Mouse (Mus musculus): ENCODE data around the gene Gramd1a. TPM values are rescaled to one million over a fixed set of nuclear protein-coding genes. Genes with fewer than 3 reads are reported as not detected.
A peak's percentile ranks its signal among the peaks of the same experiment; 100 is the strongest.

Gene Gramd1a
- total RNA-seq, 1 experiment from 2014 or later, result 90.0 TPM

DNA sequence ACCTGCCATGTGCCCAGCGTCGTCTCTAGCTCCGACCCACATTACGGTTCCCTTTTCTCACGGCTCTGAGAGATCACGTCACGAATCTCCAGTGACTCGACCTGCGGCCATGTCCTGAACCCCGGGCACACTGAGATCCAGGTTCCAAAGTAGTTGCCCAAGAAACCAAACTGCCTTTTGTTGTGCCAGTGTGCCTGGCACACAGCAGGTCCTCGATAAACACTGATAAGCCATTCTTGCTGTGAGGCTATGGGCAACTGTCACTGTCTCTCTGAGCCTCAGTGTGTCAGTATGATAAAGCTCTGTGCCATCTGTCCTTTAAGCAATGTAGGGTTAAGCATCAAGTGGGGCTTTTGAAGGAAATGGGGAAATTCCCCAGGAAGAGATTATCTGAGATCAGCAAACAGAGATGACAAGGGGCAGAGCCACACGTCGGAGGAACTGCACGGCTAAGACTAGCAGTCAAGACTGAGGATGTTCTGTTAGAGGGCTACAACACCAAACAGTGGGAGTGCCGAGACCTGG lies 44.8 kb downstream of the Gramd1a start:
- peak; percentile 33 to 40; a peak in 2 of 4 replicates for ATAC-seq (replicated peaks in 1 of 2; ENCODE audit: insufficient read depth in 1 of 2, low FRiP score in 2 of 2, low TSS enrichment in 1 of 2, low read depth in 1 of 2, poor library complexity in 2 of 2, severe bottlenecking in 2 of 2)

DNA sequence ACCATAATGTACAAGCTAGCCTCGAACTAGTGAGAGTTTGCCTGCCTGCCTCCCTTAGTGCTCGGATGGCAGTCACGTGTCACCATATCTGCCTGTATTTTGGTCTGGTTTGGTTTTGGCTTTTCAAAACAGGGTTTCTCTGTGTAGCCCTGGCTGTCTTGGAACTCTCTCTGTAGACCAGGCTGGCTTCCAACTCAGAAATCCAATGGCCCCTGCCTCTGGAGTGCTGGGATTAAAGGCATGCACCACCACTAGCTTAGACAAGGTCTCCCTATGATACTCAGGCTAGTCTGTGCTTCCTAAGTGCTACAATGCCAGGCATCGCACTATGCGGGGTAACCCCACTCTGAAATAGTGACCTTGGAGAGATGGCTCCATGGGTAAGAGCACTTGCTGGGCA lies 45.9 kb downstream of the Gramd1a start:
- ATAC-seq (replicated peaks in 1 of 2; ENCODE audit: insufficient read depth in 1 of 2, low FRiP score in 2 of 2, low TSS enrichment in 1 of 2, low read depth in 1 of 2, poor library complexity in 2 of 2, severe bottlenecking in 2 of 2), result no peak

DNA sequence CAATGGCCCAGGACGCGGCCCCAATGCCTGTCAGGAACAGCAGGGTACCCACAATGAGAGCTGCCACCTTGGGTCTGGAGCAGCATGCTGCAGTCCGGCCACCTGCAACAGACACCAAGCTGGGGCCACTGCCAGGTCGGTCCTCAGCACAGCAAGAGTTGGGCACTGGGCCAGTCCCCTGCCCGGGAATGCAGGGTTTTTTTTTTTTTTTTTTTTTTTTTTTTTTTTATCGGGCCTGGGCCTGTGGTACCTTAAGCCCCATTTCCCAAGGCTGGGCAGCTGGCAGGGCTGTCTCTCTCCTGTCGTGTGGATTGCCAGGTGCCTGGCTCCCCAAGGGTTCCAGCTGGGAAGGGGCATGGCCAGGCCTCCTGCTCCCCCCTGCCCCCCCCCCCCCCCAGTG lies 46.6 kb downstream of the Gramd1a start:
- ATAC-seq (replicated peaks in 1 of 2; ENCODE audit: insufficient read depth in 1 of 2, low FRiP score in 2 of 2, low TSS enrichment in 1 of 2, low read depth in 1 of 2, poor library complexity in 2 of 2, severe bottlenecking in 2 of 2), result no peak

DNA sequence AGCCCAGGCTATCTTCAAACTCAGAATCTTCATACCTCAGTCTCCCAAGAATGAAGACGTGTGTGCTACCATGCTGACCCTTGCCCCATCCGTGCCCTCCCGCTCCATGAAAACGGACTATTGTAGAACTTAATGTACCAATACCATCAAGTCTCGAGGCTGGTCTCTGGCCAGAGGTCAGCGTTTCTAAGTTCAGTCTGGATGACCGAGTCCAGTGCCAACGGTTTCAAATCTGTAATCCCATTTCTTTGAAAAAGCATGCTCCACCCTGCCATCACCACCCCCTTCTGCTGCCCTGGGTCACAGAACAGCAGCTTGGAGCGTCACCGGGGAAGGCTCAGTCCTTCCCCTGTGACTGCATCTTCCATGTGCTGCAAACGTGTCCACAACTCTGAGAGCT lies 47.9 kb downstream of the Gramd1a start:
- ATAC-seq (replicated peaks in 1 of 2; ENCODE audit: insufficient read depth in 1 of 2, low FRiP score in 2 of 2, low TSS enrichment in 1 of 2, low read depth in 1 of 2, poor library complexity in 2 of 2, severe bottlenecking in 2 of 2), result no peak

DNA sequence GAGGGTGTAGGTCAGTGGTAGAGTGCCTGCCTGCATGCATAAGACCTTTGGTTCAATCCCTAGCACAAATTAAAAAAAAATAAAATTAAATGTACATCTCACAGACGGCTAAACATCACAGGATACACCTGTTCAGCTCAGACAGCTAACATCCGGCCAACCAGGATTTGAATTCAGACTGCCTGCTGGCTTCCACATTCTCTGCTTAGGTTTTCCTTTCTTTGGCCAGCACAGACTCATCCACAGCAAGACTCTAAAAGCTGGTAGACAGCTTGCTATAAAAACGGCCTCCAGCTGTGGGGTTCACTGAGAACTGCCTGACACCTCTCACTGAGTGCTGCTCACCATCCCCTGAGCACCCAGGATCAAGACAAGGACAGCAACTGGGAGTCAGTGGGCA lies 49.5 kb downstream of the Gramd1a start:
- peak; percentile 54 to 70 for ATAC-seq (replicated peaks in 1 of 2; ENCODE audit: insufficient read depth in 1 of 2, low FRiP score in 2 of 2, low TSS enrichment in 1 of 2, low read depth in 1 of 2, poor library complexity in 2 of 2, severe bottlenecking in 2 of 2)

DNA sequence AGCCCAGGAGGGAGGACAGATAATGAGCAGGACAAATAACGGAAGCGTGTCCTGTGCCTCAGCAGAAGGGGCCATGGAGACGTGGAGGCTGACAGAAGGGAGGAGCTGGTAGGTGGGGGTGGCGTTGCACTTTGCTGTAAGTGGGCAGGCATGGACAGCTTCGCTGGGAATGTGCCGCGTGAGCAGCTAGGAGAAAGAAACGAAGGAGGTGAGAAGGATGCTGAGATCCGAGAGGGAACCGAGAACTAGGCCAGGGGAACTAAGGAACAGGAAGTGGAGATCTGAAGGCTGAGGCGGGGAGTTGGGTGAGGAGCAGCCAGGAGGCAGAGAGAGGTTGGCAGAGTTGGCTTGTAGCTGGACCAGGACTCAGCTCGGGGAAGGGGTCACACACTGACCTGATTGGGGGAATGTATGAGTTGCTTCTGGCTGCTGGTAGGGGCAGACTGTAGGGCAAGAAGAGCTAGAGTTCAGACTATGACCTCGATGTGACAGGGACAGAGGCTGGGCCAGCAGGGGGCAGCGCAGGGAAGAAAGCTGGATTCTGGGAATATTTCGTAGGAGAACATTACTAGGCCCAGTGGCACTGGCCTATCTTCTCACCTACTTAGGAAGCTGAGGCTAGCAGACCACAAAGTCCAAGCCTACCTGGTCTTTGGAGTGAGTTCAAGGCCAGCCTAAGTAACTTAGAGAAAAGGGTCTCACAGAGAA lies 50.5 kb downstream of the Gramd1a start:
- ATAC-seq (replicated peaks in 1 of 2; ENCODE audit: insufficient read depth in 1 of 2, low FRiP score in 2 of 2, low TSS enrichment in 1 of 2, low read depth in 1 of 2, poor library complexity in 2 of 2, severe bottlenecking in 2 of 2), result peak in 1 of 2 experiments; percentile 18; a peak in 1 of 4 replicates

DNA sequence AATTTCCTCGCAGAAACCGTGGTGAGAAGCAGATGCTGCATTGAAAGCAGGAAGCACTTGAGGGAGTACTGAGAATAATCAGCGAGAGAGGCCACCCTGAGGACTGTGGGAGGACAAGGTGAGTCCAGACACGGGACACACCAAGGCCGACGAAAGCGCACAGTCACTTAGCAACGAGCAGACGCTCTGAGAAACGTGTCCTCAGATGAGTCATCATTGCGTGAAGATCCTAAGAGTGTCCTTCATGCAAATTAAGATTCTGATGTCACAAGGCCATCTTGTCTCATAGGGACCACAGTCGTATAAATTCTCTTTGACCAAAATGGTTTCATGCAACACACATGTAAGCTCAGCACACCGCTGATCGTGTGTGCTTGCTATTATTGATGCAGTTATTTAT lies 54.9 kb downstream of the Gramd1a start:
- ATAC-seq (replicated peaks in 1 of 2; ENCODE audit: insufficient read depth in 1 of 2, low FRiP score in 2 of 2, low TSS enrichment in 1 of 2, low read depth in 1 of 2, poor library complexity in 2 of 2, severe bottlenecking in 2 of 2), result no peak

DNA sequence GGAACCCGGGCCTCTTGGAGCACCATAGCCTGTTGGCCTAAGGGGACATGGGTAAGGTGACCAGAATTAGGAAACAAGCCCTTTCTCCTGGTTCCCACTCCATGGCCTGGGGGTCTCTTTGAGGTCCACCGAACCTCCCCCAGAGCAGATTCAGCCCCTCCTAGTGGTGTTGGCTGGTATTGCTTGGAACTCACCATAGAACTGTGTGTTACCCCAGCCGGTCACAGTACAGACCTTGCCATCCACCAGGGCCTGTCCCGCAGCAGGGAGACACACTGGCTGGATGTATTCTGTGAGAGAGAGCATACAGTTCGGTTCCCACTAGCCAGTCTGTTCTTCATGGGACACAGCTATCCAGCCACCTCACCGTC lies 56.1 kb downstream of the Gramd1a start:
- no peak for ATAC-seq (replicated peaks in 1 of 2; ENCODE audit: insufficient read depth in 1 of 2, low FRiP score in 2 of 2, low TSS enrichment in 1 of 2, low read depth in 1 of 2, poor library complexity in 2 of 2, severe bottlenecking in 2 of 2)

DNA sequence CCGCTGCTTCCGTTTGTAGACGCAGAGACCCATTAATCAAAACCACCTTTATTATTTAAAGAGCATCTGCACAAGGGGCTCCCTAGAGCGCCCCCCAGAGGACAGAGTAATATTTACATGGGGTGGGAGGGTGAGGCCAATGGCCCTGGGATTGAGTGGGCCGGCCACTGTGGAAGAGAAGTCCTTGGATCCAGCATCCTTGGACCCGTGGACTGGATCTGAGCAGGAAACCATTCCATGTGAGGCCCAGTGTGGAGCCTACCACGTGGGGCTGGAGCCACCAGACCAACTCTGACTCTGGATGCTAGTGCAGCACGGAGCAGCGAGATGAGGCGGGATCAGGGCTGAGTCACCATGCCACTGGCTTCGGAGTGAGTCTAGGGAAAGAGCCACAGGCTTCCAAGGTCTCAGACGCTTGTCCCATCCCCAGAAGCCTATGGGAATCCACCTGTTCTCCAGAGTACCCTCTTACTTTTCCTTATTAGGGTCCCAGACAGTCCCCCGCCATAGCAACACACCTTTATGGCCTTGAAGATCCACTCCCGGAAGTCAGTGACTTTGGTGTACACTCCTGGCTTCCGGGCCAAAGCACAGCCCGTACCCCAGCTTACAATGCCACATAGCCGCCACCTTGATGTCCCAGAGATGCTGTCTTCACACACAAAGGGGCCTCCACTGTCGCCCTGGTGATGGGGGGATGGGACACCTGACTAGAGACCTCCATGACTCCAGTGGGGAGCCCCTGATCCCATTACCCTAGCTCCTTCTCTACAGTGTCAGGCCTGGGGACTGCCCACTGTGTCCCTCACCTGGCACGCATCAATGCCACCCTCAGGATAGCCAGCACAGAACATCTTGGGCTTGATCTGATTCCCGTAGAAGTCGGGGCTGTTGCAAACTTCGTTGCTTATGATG lies 56.7 kb downstream of the Gramd1a start:
- ATAC-seq (replicated peaks in 1 of 2; ENCODE audit: insufficient read depth in 1 of 2, low FRiP score in 2 of 2, low TSS enrichment in 1 of 2, low read depth in 1 of 2, poor library complexity in 2 of 2, severe bottlenecking in 2 of 2), result no peak

DNA sequence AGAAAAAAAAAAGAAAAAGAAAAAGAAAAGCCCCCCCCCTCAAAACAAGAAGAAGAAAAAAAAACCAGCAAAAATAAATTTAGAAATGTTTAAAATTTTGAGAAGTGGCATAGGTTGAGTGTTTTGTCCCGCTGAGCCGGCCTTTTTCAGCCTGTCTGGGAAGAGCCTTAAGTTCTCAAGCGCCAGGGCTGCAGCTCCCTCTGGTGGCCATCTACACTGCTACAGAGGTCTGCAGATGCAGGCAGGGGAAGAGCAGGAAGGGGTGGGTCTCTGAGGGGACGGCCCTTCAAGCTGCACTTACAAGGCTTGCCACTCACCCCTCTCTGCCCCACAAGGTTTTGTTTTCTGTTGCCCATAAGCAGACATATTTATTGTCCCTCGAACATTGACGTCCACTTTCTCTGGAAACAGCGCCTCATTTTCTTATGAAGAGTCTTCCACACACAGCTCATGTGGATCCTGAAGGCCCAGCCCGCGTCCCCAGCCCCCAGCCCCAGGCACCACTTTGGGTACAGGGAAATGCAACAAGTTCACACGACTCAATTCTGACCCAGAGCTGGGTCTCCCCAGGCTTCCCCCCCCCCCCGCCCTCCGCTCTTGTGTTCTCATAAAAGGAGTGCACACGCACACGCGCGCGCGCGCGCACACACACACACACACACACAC lies 58.0 kb downstream of the Gramd1a start:
- ATAC-seq (replicated peaks in 1 of 2; ENCODE audit: insufficient read depth in 1 of 2, low FRiP score in 2 of 2, low TSS enrichment in 1 of 2, low read depth in 1 of 2, poor library complexity in 2 of 2, severe bottlenecking in 2 of 2), result peak; percentile 91 to 96

DNA sequence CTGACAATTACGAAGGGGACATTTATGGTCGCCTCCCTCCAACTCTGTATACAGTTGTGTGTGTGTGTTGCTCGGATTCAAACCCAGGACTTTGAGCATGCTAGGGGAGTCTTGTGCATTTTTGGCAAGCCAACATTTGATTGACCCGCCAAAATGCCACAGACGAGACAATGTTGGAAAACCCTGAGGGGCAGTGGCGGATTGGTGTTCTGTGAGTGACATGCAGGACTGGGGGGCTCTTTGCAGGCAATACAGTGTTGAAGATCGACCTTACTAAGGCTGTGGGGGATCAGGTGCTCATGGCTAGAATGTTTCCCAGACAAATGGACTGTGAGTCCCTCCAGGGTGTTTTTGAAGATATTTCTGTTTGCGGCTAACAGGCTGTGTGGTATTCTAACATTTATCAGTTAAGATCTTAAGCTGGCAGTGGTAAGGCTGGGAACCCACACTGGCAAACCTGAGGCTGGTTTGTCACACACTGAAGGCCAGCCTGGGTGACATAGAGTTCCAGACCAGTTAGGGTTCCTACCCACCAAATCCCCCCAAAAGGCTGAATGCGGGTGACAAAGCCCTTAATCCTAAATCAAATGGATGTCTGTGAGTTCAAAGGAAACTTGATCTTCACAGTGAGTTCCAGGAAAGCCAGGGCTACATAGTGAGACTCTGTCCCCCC lies 58.7 kb downstream of the Gramd1a start:
- ATAC-seq (replicated peaks in 1 of 2; ENCODE audit: insufficient read depth in 1 of 2, low FRiP score in 2 of 2, low TSS enrichment in 1 of 2, low read depth in 1 of 2, poor library complexity in 2 of 2, severe bottlenecking in 2 of 2), result no peak

DNA sequence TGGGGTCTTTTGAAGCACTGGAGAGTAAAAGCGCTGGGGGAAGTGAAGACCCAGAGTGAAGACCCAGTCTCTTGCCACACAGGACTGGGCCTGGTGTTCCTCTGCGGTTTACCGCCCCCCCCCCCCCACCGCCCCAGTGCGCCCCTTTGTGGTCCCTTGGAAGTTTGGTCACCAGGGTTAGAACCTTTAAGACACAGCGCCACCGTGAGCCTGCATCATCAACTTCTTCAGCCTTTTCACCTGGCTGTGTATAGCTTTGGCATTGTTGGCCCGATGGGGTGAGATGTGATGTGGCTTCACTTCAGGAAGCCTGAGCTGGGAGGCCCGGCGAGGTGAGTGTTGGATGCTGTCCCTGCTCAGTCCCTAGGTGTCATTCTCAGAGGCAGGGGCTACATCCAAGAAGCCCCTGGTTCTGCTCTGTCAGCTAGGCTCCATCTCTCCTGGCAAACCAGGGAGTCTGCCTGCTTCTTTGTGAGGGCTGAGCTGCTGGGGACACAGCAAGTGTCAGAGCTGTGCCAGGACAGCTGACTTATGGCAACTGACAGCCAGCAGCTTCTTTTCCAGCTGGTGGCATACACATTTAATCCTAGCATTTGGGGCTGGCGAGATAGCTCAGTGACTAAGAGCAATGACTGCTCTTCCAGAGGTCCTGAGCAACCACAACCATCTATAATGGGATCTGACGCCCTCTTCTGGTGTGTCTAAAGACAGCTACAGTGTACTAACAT lies 60.8 kb downstream of the Gramd1a start:
- peak in 1 of 2 experiments; percentile 23; a peak in 1 of 4 replicates for ATAC-seq (replicated peaks in 1 of 2; ENCODE audit: insufficient read depth in 1 of 2, low FRiP score in 2 of 2, low TSS enrichment in 1 of 2, low read depth in 1 of 2, poor library complexity in 2 of 2, severe bottlenecking in 2 of 2)

DNA sequence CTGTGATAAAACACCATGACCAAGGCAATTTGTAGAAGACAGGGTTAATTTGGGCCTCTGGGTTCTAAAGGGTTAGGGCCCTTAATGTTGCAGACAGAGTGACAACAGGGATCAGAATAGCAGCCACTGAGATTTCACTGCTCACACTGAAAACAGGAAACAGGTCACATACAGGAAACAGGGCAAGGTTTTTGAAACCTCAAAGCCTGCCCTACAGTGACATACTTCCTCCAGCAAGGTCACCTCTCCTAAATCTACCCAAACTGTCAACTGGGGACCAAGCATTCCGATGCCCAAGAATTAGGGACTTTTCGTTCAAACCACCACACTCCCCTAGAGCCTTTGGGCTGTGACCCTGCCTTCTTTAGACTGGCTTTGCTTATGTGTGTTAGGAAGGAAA lies 66.0 kb downstream of the Gramd1a start:
- ATAC-seq (replicated peaks in 1 of 2; ENCODE audit: insufficient read depth in 1 of 2, low FRiP score in 2 of 2, low TSS enrichment in 1 of 2, low read depth in 1 of 2, poor library complexity in 2 of 2, severe bottlenecking in 2 of 2), result peak; percentile 91 to 95

DNA sequence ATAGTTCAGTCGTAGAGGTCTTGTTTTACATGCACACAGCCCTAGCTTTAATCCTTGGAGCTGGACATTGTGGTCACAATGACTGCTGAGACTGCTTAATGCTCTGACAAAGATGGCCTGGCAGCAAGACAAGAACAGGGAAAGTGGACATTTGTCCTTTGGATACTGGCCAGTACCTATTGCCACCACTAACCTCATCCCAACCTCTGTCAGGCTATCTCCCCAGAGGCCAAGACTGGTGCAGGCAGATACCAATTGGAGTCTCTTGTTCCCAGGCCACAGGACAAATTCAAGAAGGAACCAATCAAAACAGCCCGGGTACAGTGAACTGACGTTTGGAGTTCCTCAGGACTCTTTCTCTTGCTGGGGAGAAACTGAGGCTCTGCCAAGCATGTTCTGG lies 67.5 kb downstream of the Gramd1a start:
- ATAC-seq (replicated peaks in 1 of 2; ENCODE audit: insufficient read depth in 1 of 2, low FRiP score in 2 of 2, low TSS enrichment in 1 of 2, low read depth in 1 of 2, poor library complexity in 2 of 2, severe bottlenecking in 2 of 2), result no peak

DNA sequence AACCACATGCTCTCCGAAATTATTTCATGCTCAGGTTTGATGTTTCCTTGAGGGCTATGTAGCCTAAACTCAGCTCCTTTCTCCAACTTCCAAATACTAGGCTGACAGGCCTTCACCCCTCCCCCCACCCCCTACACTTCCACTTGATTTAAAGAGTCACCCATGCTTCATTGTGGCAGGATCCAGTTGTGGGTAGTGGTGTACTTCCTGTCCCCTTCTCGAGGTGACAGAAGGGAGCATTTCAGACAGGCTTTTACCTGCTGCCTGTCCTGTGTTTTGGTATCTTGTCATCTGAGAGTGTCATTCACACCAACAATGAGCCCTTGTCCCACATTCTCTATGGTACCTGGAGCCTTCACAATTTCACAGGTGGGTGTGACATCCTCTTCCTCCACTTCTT lies 68.4 kb downstream of the Gramd1a start:
- no peak for ATAC-seq (replicated peaks in 1 of 2; ENCODE audit: insufficient read depth in 1 of 2, low FRiP score in 2 of 2, low TSS enrichment in 1 of 2, low read depth in 1 of 2, poor library complexity in 2 of 2, severe bottlenecking in 2 of 2)

DNA sequence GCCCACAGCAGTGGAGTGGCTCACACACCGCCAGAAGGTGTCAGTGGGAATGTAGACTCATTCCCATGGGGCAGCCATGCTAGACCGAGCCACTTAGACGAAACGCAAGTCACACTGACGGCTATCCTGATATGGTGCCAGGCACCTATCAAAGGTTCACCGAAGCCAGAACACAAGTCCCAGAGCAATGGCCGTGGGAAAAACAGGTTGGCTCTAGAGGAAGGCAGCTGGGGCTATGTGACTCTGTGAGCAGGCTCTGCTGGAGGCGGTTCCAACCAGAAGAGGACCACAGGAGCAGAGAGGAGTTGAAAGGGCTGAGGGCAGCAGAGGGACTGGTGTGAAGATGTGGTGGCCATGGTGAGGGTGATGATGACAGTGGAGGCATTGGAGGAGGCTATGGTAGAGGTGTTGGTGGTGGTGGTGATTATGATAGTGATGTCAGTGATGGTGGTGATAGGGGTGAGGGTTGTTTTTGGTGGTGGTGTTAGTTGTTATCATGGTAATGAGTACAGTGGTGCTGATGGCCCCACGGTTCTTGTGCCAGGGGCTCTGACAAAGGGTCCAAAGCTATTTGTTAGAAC lies 69.4 kb downstream of the Gramd1a start:
- no peak for ATAC-seq (replicated peaks in 1 of 2; ENCODE audit: insufficient read depth in 1 of 2, low FRiP score in 2 of 2, low TSS enrichment in 1 of 2, low read depth in 1 of 2, poor library complexity in 2 of 2, severe bottlenecking in 2 of 2)
